Mouse (Mus musculus) retina, embryonic 14.5 days (tissue): ENCODE data around the gene Tmem156.

Experiments
- DNase-seq: peaks from one replicate; pipeline ENCODE4 v3.0.0-alpha.2; 2015; ENCODE audit warnings: low spot score

The Tmem156 gene

GRCm38 (mm10) chr5:65097457-65097856, 5.5 kb upstream of the Tmem156 start:
- no peak for DNase-seq

DNA sequence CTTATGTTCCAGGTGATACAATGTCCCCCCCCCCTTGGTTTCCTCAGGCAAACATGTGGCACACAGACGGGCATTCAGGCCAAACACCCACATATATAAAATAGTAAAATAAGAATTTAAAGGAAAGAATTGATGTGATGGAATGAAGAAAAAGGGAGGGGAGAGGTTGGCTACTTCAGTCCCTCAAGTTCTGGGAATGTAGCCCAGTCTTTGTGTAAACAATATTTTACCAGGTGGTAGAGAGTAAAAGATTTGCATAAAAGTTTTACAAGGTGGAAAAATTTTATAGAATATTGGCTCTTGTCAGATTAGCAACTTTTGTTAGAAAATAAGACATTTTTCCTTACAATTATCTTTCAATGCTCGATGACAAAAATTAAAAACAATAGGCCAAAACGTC, 4.9 kb upstream of the Tmem156 start:
- no peak for DNase-seq

DNA sequence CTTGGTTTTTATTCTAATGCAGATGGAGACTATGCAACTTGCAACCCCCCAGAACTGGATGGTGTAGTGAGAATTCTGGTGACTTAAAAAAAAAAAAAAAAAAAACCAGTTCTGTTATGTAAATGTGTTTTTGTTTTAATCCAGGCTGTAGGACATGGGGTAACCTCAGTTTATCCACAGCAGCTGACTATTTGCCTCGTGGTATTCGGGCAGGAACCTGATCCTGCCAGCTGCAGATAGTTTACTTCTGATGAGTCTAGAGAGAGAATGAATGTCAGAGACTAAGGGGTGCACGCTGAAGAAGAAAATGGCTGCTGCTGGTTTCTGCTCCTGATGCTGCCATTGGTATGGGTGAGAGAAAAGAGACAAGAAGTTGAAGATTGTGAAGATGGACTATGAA, 4.2 kb upstream of the Tmem156 start:
- no peak for DNase-seq

DNA sequence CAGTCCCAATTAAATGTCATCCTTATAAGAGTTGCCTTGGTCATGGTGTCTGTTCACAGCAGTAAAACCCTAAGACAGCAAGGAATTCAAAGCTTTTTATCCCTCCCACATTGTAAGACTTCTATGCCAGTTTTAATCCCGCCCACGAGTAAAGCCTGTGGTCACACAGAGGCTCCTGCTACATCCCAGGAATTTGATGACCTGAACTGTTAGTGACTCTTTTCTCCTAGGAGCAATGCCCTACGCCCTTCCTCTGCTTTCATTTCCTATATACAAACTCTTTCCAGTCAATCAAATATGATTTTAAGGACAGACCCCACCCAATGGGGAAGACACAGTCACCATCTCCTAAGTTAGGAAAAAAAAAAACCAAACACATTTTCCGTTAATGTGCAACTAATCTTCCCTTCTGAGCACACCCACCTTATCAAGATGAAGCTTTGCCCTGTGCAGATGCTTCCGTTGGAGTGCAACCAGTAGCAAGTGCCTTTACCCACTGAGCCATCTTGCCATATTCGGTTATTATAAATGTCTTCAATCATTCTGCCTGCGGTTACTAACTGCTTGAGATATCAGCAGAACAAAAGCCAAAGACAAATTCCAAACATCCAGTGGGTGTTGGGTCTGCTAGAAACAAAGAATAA, 3.1 kb upstream of the Tmem156 start:
- DNase-seq: no peak

- no peak for DNase-seq
Measured at GRCm38 (mm10) chr5:65093769-65094168, 1.8 kb upstream of the Tmem156 start.

DNA sequence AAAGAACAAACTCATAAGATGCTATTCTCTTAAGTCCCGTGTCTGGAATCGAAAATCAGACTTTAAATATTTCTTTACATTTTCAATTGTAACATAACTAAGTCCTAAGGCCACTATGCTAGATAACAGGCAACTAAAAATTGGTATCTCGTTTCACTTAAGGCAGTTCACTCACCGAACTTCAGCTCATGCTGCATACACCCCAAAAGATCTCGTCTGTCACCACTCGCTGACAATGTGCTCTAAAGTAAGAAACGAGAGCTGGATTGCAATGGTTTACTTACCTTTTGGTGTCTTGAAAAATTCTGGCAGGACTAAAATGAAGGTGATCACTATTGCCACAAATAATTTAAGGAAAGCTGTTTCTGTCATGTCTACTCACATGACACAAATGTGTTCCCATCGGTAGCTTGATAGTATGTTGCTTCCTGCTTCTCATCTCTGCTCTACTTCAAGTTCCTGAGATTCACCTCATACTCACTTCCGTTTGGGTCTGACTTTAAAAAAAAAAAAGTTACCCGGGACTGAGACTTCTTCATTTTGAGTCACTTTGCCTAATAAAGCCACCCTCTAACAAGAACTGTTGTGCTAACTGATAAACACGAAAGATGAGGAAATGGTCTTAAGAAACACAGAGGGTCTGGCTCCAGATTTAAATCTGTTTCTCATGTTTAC, 611 bp downstream of the Tmem156 start:
- no peak for DNase-seq

- no peak for DNase-seq
Measured at GRCm38 (mm10) chr5:65089707-65090106, 2.2 kb downstream of the Tmem156 start.

GRCm38 (mm10) chr5:65086522-65086921, 5.4 kb downstream of the Tmem156 start:
- no peak for DNase-seq

GRCm38 (mm10) chr5:65081836-65082235, 10.1 kb downstream of the Tmem156 start:
- DNase-seq: no peak

GRCm38 (mm10) chr5:65079881-65080280, 12.1 kb downstream of the Tmem156 start:
- DNase-seq: no peak

DNA sequence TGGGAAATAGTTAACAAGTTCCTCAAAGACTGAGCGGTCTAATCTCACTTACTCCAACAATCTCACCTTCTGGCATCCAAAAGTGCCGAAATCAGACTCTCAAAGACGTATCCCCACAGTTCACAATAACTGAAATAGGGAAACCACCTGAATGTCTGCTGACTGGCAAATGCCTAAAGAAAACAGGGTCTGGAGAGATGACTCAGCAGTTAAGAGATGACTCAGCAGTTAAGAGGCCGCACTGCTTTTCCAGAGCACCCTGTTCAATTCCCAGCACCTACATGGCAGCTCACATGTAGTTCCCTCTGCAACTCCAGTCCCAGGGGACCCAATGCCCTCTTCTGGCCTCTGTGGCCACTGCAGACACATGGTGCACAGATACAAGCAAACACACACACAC, 13.9 kb downstream of the Tmem156 start:
- no peak for DNase-seq

- no peak for DNase-seq
Measured at GRCm38 (mm10) chr5:65076748-65077147, 15.2 kb downstream of the Tmem156 start.

- DNase-seq: no peak
Measured at GRCm38 (mm10) chr5:65076087-65076486, 15.8 kb downstream of the Tmem156 start.

- DNase-seq: peak; percentile 22
Measured at GRCm38 (mm10) chr5:65074693-65075092, 17.2 kb downstream of the Tmem156 start.

DNA sequence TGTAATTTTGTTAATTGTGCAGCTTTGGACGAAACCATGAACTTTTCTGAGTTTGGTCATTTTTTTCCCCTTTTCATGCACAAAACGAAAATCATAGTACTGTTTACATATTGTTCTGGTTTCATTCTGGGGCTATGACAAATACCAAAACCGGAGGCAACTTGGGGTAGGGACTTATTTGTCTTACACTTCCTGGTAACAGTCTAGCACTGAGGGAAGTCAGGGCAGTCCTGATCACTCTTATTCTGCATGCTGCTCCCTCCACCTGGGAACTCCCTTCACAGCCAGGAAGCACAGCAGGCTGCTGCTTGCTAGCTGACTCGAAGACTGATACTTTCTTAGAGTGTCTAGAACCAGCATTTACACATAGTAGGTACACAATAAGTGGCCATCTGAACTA, 18.7 kb downstream of the Tmem156 start:
- no peak for DNase-seq

DNA sequence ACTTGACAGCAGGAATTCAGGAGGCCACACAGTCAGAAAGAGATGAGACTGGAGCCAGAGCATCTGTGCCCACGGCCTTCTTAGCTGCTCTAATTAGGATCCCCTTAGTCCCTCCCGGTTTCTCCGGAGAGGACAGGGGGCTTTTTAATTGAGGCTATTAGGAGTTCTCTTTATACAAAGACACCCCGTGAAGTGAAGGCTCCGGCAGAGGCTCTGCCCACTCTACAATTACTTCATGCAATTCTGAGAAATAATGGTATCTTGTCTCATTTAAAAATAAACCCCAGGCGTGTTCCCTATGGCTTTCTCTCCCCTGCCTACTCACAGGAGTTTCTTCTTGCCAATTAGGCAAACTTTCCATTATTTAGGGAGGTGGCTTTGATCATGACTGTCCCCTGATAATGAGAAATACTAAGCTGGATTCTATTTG, 20.2 kb downstream of the Tmem156 start:
- peak; percentile 83 for DNase-seq

- DNase-seq: no peak
Measured at GRCm38 (mm10) chr5:65069872-65070271, 22.1 kb downstream of the Tmem156 start.

- no peak for DNase-seq
Measured at GRCm38 (mm10) chr5:65068166-65068565, 23.8 kb downstream of the Tmem156 start.

DNA sequence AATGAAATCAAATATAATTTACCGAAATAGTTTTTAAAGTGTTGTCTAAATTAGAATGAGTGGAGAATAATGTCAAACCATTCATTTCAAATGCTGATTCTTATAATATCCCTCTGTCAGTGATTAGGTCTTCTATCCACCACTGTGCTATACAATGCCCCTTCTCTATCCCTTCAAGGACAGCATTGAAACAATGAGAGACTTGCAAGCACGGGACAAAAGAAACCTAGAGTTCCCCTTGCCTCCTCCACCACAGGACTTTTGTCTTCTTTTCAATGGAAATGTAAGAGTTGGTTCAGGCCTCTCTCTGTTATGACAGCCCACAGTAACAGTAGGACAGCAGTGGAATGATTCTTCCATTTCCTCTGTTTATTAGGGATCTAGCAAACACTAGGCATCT, 28.7 kb downstream of the Tmem156 start:
- no peak for DNase-seq

GRCm38 (mm10) chr5:65062236-65062635, 29.7 kb downstream of the Tmem156 start:
- no peak for DNase-seq

DNA sequence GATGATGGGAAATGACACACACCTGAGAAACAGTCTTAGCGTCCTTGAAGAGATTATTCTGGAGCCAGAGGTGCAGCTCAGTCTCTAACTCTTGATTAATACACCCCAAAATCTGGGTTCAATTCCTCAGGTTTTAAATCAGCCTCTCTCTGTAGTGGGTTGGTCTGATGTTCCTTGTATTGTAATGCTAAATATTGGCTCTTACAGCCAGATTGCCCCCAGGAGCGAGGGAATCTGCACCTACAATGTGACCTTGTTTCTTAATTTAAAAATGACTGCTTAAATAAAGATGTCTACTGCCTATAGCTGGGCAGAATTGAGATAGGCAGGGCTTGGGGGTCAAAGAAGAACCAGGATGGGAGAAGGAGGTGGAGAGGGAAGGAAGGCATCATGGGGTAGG, 32.1 kb downstream of the Tmem156 start:
- no peak for DNase-seq

GRCm38 (mm10) chr5:65057596-65057995, 34.3 kb downstream of the Tmem156 start:
- DNase-seq: no peak

- no peak for DNase-seq
Measured at GRCm38 (mm10) chr5:65051513-65051912, 40.4 kb downstream of the Tmem156 start.

GRCm38 (mm10) chr5:65049880-65050279, 42.1 kb downstream of the Tmem156 start:
- no peak for DNase-seq
